Mouse (Mus musculus): ENCODE results near the gene Cdc16. TPM values are rescaled to one million over a fixed set of nuclear protein-coding genes. Genes with fewer than 3 reads are reported as not detected.

Gene Cdc16
- polyA plus RNA-seq, 1 experiment from 2014 or later: 255 TPM

DNA sequence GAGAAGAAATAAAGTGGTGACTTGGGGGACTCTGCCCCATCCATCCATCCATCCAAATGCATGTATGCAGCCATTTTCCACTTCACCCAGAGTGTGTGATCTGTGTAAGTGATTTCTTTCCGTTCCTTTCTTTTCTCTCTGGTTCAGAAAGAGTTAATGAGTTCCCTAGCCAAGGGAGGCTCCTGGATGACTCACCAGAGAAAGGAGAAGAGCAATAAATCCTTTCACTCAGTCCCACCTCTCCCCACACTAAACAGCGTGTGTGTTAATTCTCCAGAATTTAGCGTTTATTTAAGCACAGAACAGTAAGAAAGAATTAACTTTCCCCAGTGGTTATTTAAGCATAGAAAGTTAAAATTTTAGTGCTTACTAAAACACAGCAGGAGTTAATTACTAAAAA is 9.8 kb upstream of the Cdc16 start:
- DNase-seq (ENCODE audit: low spot score) (no peak), ATAC-seq (ENCODE audit: insufficient read depth, low FRiP score, low TSS enrichment) (no peak)
- no peaks in the 10 kb centered on the region for H3K36me3 ChIP-seq (ENCODE audit: control insufficient read depth, insufficient read depth, low read length)
- no peak overlapping the region for H3K4me2 ChIP-seq (ENCODE audit: low read depth)
- H3K27ac ChIP-seq (ENCODE audit: low read depth, low read length): no peak overlapping the region
- no peak overlapping the region for H3K9ac ChIP-seq (ENCODE audit: low read length)
- WGBS: 3% methylated on average over 3 of the region's 3 CpGs
- H3K9me3 ChIP-seq (ENCODE audit: control insufficient read depth, low read length): no peaks in the 10 kb centered on the region
- no peak overlapping the region for H3K4me3 ChIP-seq (ENCODE audit: low read depth, low read length)
- H3K27me3 ChIP-seq (ENCODE audit: control insufficient read depth, insufficient read depth, low read length): no peaks in the 10 kb centered on the region
- no peaks in the 10 kb centered on the region for H3K4me1 ChIP-seq (ENCODE audit: control insufficient read depth, insufficient read depth, low read length)

DNA sequence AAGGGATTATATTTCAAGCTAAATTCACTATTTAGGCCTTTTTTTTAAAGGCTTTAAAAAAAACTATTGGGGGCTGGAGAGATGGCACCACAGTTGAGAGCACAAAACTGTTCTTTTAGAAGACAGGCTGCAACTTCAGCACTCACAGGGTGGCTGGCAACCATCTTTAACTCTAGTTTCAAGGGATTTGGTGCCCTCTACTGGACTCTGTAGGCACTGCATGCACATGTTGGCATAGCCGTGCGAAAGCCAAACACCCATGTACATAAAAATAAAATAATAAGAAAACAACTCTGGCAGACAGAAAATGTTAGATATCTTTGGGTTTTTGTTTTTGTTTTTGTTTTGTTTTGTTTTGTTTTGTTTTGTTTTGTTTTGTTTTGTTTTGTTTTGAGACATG is 3.8 kb upstream of the Cdc16 start:
- 25% methylated on average over 2 of the region's 2 CpGs for WGBS
- peaks cover 3% of the 10 kb centered on the region for H3K4me1 ChIP-seq (ENCODE audit: control insufficient read depth, insufficient read depth, low read length)
- H3K27ac ChIP-seq (ENCODE audit: low read depth, low read length): no peak overlapping the region

DNA sequence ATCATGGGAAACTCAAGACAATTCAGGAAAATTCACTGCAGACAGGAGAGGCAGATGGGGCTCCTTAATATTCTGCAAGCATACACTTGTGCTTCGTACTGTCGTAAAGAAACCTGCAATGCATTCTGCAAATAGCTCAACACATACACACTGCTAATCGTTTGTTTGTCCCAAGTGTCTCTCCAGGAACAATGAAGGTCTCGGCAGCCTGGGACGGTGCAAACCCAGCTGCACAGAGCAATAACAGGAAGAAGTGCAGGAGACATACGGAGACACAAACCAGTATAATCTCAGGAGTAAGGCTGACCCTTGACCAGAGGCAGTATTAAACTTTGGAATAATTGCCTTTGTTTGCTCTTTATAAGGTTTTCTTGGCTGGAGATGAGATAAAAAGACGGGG is 996 bp upstream of the Cdc16 start:
- Histone ChIP-seq H3K4me3 (ENCODE audit: low read depth, low read length) (no peak overlapping the region), H3K27ac (ENCODE audit: low read depth, low read length) (no peak overlapping the region), H3K9me3 (ENCODE audit: control insufficient read depth, low read length) (no peaks in the 10 kb centered on the region), H3K4me1 (ENCODE audit: control insufficient read depth, insufficient read depth, low read length) (peaks cover 6% of the 10 kb centered on the region), H3K36me3 (ENCODE audit: control insufficient read depth, insufficient read depth, low read length) (no peaks in the 10 kb centered on the region), H3K9ac (ENCODE audit: low read length) (no peak overlapping the region), H3K4me2 (ENCODE audit: low read depth) (no peak overlapping the region), H3K27me3 (ENCODE audit: control insufficient read depth, insufficient read depth, low read length) (no peaks in the 10 kb centered on the region)
- ATAC-seq (ENCODE audit: insufficient read depth, low FRiP score, low TSS enrichment): no peak
- WGBS: 77% methylated on average over 7 of the region's 7 CpGs
- DNase-seq (ENCODE audit: low spot score): no peak

More for the DNA sequence above, 3.8 kb upstream of the Cdc16 start:
- H3K9ac ChIP-seq (ENCODE audit: low read length): no peak overlapping the region
- no peaks in the 10 kb centered on the region for H3K36me3 ChIP-seq (ENCODE audit: control insufficient read depth, insufficient read depth, low read length)
- H3K9me3 ChIP-seq (ENCODE audit: control insufficient read depth, low read length): no peaks in the 10 kb centered on the region
- DNase-seq (ENCODE audit: low spot score) (peak; percentile 78), ATAC-seq (ENCODE audit: insufficient read depth, low FRiP score, low TSS enrichment) (no peak)
- no peak overlapping the region for H3K4me2 ChIP-seq (ENCODE audit: low read depth)
- no peaks in the 10 kb centered on the region for H3K27me3 ChIP-seq (ENCODE audit: control insufficient read depth, insufficient read depth, low read length)
- H3K4me3 ChIP-seq (ENCODE audit: low read depth, low read length): no peak overlapping the region

DNA sequence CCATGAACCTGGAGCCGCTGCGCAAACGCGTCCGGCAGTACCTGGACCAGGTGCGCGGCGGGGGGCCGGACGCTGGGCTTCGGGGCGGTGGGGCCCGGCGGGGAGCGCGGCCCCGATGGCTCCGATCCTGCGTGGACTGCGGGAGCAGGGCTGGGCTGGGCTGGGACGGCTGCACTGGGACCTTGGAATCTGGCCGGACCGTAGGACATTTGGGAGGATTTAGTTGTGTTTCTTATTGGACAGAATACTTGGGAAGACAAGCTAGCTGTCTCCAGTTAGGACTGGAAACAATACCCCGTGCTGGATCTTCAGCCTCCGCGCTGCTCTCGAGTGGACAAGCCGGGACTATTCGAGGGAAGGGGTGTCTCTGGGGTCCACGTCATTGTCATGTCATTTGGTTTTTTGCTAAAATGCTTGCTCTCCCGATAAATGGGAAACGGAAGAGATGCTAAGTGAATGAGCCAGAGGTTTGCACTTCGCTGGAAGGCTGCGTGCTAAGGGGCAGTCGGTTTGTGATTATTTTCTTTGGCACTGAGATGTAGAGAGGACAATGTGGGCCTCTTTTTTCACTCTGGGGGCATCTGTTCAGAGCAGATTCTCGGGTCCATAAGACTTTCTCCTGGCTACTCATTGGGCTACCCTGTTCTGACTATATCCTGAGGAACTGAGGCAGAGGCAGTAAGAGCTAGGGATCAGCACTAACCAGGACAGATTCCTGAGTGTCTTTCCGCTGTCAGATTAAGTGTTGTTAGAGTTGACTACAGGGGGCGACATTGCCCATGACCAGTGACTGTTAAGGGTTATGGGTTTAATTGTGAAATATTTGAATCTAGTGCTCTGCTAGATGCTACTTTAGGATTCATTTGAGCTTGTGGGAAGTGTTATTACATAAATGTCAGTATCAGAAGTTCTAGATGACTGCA is 590 bp downstream of the Cdc16 start:
- H3K9me3 ChIP-seq (ENCODE audit: control insufficient read depth, low read length): no peaks in the 10 kb centered on the region
- H3K4me2 ChIP-seq (ENCODE audit: low read depth): peak overlapping the region; percentile 89
- peak; percentile 43 for DNase-seq (ENCODE audit: low spot score)
- H3K9ac ChIP-seq (ENCODE audit: low read length): peak overlapping the region; percentile 90
- H3K4me3 ChIP-seq (ENCODE audit: low read depth, low read length): peak overlapping the region; percentile 99
- peaks cover 4% of the 10 kb centered on the region; the same call in 1 of the 2 replicates for H3K36me3 ChIP-seq (ENCODE audit: control insufficient read depth, insufficient read depth, low read length)
- peaks cover 6% of the 10 kb centered on the region for H3K4me1 ChIP-seq (ENCODE audit: control insufficient read depth, insufficient read depth, low read length)
- ATAC-seq (ENCODE audit: insufficient read depth, low FRiP score, low TSS enrichment): peak; percentile 68; the same call in 1 of the 2 replicates
- H3K27ac ChIP-seq (ENCODE audit: low read depth, low read length): 0 out of 2 replicates have a peak overlapping the region, but pooled peaks have one; percentile 7
- H3K27me3 ChIP-seq (ENCODE audit: control insufficient read depth, insufficient read depth, low read length): no peaks in the 10 kb centered on the region
- under 1% methylated on average over 34 of the region's 38 CpGs for WGBS

DNA sequence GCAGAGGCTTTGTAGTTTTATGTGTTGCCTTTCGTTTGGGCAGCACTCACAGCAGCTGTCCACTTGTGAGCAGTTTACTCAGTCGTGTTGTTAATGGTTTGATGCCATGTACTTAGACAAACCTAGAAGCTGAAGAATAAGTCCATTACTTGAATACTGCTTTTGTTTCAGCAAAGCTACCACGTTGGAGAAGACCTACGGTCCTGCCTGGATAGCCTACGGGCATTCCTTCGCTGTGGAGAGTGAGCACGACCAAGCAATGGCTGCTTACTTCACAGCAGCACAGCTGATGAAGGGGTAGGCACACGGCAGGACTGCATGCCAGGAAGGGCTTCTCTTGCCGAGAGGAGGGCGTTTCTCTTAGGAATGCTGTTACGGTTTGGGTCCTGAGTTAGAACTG is 11.7 kb downstream of the Cdc16 start:
- DNase-seq (ENCODE audit: low spot score) (no peak), ATAC-seq (ENCODE audit: insufficient read depth, low FRiP score, low TSS enrichment) (no peak)
- Histone ChIP-seq H3K36me3 (ENCODE audit: control insufficient read depth, insufficient read depth, low read length) (peaks cover 33% of the 10 kb centered on the region), H3K9ac (ENCODE audit: low read length) (no peak overlapping the region), H3K4me3 (ENCODE audit: low read depth, low read length) (no peak overlapping the region), H3K27me3 (ENCODE audit: control insufficient read depth, insufficient read depth, low read length) (no peaks in the 10 kb centered on the region), H3K4me1 (ENCODE audit: control insufficient read depth, insufficient read depth, low read length) (no peaks in the 10 kb centered on the region), H3K4me2 (ENCODE audit: low read depth) (no peak overlapping the region), H3K9me3 (ENCODE audit: control insufficient read depth, low read length) (no peaks in the 10 kb centered on the region; the same call in 1 of the 2 replicates), H3K27ac (ENCODE audit: low read depth, low read length) (no peak overlapping the region)
- 91% methylated on average over 11 of the region's 11 CpGs for WGBS

DNA sequence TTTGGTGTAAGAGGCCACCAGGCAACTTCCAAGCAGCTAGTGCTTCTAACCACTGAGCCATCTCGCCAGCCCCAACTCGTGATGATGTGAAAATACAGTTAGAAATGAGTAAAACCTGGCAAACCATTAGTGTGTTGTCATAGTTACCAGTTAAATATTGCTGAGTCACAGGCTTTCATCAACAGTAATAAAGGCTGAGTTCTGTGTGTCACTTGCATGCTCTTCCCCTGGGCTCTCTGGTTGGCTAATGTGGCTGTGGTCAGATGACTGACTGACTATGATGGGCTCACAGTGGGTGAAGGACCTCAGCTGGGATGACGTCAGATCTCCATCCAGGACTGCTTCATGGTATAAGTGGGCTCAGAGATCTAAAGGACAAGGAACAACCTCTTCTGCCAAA is 23.1 kb downstream of the Cdc16 start:
- no peak overlapping the region for H3K27ac ChIP-seq (ENCODE audit: low read depth, low read length)
- H3K4me2 ChIP-seq (ENCODE audit: low read depth): no peak overlapping the region
- peaks cover 4% of the 10 kb centered on the region; the same call in 1 of the 2 replicates for H3K4me1 ChIP-seq (ENCODE audit: control insufficient read depth, insufficient read depth, low read length)
- no peak overlapping the region for H3K9ac ChIP-seq (ENCODE audit: low read length)
- WGBS: 88% methylated on average over 3 of the region's 3 CpGs
- H3K9me3 ChIP-seq (ENCODE audit: control insufficient read depth, low read length): no peaks in the 10 kb centered on the region
- ATAC-seq (ENCODE audit: insufficient read depth, low FRiP score, low TSS enrichment): no peak
- H3K4me3 ChIP-seq (ENCODE audit: low read depth, low read length): no peak overlapping the region
- H3K36me3 ChIP-seq (ENCODE audit: control insufficient read depth, insufficient read depth, low read length): peaks cover 10% of the 10 kb centered on the region
- no peaks in the 10 kb centered on the region for H3K27me3 ChIP-seq (ENCODE audit: control insufficient read depth, insufficient read depth, low read length)
- no peak for DNase-seq (ENCODE audit: low spot score)

DNA sequence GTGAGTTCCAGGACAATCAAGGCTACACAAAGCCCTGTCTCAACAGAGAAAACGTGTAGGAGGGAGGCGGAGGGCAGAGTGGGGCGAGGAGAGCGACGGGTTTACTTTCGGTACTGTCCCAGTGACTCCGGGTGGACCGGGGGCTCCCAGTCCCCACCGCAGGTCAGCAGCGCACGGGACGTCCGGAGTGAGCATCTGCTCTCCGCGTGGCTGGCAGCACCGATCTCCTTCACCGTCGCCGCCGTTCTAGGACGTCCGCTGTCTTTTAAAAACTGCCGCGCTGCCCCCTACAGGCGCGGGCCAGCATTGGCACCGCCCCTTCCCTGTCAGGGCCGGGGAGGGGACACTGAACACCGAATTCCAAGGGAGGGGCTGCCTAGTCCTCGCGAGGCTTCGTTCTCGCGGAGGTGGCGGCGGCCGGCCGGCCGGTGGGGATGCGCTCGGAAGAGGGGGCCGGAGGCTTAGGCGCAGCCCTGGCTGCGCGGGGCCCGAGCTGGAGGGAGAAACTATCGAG is 27.8 kb downstream of the Cdc16 start, which contains the start of gene Upf3a:
Gene Upf3a, plus strand, starts transcription at position 366 of the 514 bp plus-strand sequence.
- H3K4me2 ChIP-seq (ENCODE audit: low read depth): peak within 1 kb of the TSS; percentile 62
- peak; percentile 91 for ATAC-seq (ENCODE audit: insufficient read depth, low FRiP score, low TSS enrichment)
- H3K9ac ChIP-seq (ENCODE audit: low read length): peak within 1 kb of the TSS; percentile 95

GRCm38 (mm10) chr8:13785764-13786299 is 28.4 kb downstream of the Cdc16 start:
- peak overlapping the region; percentile 59 for H3K4me3 ChIP-seq (ENCODE audit: low read depth, low read length)
- DNase-seq (ENCODE audit: low spot score): peak; percentile 99
- H3K27ac ChIP-seq (ENCODE audit: low read depth, low read length): peak overlapping the region; percentile 98
- H3K9me3 ChIP-seq (ENCODE audit: control insufficient read depth, low read length): no peaks in the 10 kb centered on the region
- H3K4me2 ChIP-seq (ENCODE audit: low read depth): peak overlapping the region; percentile 62
- no peaks in the 10 kb centered on the region for H3K27me3 ChIP-seq (ENCODE audit: control insufficient read depth, insufficient read depth, low read length)
- H3K4me1 ChIP-seq (ENCODE audit: control insufficient read depth, insufficient read depth, low read length): peaks cover 6% of the 10 kb centered on the region; the same call in 1 of the 2 replicates
- peak; percentile 91 for ATAC-seq (ENCODE audit: insufficient read depth, low FRiP score, low TSS enrichment)
- peaks cover 4% of the 10 kb centered on the region; the same call in 1 of the 2 replicates for H3K36me3 ChIP-seq (ENCODE audit: control insufficient read depth, insufficient read depth, low read length)
- 0% methylated on average over 34 of the region's 47 CpGs for WGBS
- H3K9ac ChIP-seq (ENCODE audit: low read length): peak overlapping the region; percentile 95

More for the DNA sequence above, 27.8 kb downstream of the Cdc16 start, which contains the start of gene Upf3a:
- peak; percentile 97 for DNase-seq (ENCODE audit: low spot score)
- WGBS: under 1% methylated on average over 47 of the region's 47 CpGs
- peaks cover 8% of the 10 kb centered on the region; the same call in 1 of the 2 replicates for H3K36me3 ChIP-seq (ENCODE audit: control insufficient read depth, insufficient read depth, low read length)
- peaks cover 6% of the 10 kb centered on the region; the same call in 1 of the 2 replicates for H3K4me1 ChIP-seq (ENCODE audit: control insufficient read depth, insufficient read depth, low read length)
- peak within 1 kb of the TSS; percentile 98 for H3K27ac ChIP-seq (ENCODE audit: low read depth, low read length)
- H3K27me3 ChIP-seq (ENCODE audit: control insufficient read depth, insufficient read depth, low read length): no peaks in the 10 kb centered on the region
- H3K4me3 ChIP-seq (ENCODE audit: low read depth, low read length): peak within 1 kb of the TSS; percentile 59
- no peaks in the 10 kb centered on the region for H3K9me3 ChIP-seq (ENCODE audit: control insufficient read depth, low read length)
